Mouse (Mus musculus) frontal cortex, postnatal 10 days (tissue): ENCODE measurements at regions not wholly inside any gene's neighbourhood (a gene's known extent, or its start where the extent isn't known, plus 50 kb on each side); places are given as distances from the start of the nearest gene placed in this dataset.

Source experiments
- DNase-seq, 2 experiments: peaks; one replicate each; pipeline ENCODE4 v3.0.0; 2022; ENCODE audit warnings: low spot score in 2 of 2, mixed read lengths in 1 of 2

DNA sequence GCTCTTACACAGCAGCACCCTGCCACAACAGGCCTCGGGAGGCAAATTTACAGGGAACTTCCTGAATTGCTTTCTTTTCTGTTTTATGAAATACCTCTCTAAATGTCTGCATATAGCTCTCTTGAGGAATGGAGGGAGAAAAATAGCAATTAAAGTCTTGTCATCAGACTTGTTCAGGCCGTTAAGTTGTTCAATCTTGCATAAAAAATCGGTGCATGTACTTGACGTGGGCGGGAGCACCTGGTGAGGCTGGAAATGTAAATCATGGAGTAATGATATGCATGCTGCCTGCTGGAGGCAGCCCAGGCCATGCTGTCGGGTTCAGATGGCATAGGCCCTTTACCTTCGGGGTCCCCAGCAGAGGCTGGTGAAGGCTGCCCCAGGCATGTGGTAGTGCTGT lies 153.6 kb upstream of the A530016L24Rik start:
- no peak for DNase-seq

DNA sequence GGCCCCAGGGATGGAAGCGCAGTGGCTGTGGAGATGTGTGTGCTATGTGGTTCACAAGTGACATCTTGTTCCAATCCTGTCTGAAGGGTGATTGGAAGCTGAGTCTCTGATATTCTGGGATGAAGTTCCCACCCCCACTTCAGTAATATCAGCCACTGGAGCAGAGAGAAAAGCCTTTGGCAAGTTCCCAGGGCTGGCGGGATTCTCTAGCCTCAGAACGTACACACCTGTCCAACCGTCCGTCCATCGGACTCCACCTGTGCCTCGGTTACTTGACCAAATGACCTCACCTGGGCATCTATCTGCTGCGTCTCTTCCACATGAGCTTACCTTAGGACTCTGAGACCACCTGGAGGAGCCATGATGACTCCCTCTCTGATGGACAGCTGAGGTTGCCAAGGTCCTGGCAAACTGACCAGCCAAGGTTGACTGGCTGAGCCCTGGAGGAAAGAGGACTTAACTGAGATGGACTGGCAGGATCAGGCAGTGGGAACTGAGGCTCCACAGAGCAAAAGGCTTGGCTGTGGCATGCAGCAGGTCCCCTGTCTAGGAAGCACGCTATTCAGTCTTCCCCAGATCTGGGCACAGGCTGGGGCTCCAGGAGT lies 152.5 kb upstream of the A530016L24Rik start:
- no peak for DNase-seq

DNA sequence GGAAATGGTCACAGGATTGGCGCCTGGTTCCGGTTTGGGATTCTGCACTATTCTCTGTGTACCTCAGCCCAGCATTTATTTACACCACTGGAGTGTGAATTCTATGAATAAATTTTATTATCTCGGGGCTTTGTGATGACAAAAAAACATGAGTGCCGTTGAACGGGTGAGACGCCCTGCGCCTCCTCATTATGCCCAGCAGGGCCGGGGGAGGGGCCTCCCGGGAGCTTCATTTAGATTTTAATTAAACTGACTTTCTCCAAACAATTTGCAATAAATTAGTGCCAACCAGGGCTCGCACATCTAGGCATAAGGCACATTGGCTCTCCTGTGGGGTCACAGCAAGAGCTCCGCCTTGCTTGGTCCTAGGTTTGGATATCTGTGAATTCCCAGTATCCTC lies 151.8 kb upstream of the A530016L24Rik start:
- DNase-seq = no peak

DNA sequence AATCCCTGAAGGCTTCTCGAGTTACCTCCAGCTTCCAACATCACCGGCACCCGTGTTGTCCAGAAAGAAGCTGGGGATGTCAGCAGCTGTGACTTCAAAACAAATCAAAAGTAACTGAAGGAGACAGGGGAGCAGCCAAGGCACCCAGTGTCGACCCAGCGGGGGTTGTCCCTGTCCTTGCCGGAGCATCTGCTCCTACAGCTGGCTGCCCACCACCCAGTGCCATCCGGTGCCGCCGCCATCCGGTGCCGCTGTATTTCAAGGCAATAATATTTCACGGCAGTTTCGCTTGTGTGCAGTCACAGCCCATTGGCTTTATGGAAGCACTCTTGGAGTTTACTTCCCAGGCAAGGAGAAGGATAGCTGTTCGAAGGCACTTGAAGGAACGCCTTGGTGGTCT lies 150.3 kb upstream of the A530016L24Rik start:
- DNase-seq = no peak

DNA sequence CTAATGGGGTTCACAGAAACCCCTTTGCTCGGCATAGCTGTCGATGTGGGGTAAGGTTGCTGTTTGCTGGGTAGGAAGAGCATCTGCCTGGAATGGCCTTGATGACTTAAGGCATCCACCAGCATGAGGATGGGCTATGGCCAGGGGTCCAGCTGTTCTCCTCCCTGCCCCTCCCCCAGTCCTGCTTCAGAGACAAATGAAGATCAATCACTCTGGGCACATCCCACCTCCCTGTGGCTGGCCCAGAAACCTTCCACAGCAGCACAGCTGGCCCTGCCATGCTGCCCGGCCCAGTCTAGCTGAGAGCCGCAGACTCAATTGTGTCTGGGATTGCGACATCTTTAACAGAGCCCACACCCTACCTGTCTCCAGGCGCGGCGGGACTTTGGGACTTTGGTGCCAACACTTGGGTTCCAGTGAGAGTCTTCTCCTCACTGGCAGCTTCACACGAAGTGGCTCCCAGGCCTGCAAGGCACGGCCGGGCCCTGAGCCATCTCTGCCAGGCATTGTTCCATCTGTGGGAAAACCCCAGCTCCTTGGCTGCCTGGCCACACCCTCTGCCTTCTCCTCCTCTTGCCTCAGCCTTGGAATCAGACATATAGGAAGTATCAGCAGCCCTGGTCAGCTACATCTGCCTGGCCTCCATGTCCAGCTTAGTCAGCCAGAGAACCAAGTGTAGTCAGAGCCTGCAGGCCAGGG lies 149.6 kb upstream of the A530016L24Rik start:
- no peak for DNase-seq

DNA sequence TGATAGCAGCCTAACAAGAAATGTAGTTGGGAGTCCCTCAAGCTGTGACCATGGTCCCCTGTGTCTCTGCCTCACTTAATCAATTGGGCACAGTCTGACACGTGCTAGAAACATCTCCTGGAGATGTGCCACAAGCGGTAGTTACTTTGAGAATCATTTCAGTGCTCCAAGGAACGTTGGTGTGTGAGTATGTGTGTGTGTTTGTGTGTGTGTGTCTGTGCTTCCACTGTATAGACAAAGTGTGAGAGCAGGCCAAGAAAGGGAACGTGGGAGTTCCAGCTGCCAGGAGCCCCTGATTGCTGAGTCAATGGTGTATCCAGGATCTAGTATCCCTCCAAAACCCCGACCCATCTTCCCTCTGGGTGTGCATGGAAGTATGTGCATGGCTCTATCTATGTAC lies 149.0 kb upstream of the A530016L24Rik start:
- no peak for DNase-seq

DNA sequence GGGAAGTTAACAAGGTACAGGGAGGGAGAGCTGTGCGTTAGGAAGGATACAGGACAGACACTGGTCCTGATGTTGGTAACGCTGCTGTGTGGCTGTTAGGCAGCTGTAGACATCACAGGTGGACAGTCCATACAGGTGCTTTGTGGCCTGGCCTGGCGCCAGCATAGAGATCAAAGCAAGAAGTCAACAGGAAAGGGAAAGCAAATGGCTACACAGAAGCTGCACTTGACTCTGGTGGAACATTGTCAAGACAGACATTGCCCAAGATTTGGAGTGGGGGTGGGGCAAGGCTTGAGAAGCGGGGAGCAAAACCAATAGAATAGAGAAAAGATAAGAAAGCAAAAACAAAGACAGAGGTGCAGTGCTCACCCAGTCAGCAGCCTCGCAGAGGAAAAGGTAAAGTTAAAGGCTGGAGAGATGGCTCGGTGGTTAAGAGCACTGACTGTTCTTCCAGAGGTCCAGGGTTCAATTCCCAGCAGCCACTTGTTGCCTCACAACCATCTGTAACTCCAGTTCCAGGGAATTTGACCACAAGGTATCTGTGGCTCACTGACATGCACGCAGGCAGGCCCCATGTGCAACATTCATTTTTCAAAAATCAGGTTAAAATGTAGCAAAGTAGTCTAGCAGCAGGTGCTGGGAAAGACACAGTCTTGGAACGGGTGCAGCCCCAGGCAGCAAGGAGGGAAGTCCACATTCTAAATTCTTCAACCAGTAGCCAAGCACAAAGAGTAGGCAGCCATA lies 147.3 kb upstream of the A530016L24Rik start:
- no peak for DNase-seq

DNA sequence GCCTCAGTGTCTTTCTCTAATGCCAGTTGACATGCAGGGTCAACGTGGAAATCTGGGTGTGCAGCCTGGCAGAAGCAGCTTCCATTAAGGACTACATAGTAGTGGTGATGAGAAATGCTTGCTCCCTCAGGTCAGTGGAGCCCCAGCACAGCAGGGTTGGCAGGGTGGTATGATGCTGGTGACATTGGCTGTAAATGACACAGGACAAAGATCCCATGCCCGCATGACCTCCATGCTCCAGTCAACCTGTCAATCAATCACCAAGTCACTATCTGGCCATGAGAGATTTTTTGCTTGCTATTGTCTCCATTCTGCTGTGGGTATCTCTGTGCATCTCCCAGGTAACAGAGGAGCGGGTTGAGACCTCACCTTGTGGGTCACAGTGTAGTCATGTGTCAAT lies 146.2 kb upstream of the A530016L24Rik start:
- no peak for DNase-seq

DNA sequence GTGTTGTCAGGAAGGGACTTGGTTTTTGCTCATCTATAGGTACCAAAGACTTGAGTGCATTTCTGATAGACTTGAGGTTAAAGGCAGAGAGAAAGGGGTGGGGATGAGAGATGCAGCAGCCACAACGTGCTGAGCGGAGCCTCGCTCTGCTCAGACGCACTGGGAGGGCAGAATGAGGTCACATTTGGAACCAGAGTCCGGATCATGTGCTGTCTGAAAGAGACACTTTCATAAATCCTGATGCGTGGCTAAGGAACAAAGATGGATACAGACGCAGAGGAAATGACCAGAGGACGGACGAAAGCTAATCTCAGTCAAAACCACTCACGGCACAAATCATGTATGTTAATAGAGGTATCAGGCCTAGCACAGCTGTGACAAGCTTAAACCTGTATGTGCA lies 145.0 kb upstream of the A530016L24Rik start:
- no peak for DNase-seq

DNA sequence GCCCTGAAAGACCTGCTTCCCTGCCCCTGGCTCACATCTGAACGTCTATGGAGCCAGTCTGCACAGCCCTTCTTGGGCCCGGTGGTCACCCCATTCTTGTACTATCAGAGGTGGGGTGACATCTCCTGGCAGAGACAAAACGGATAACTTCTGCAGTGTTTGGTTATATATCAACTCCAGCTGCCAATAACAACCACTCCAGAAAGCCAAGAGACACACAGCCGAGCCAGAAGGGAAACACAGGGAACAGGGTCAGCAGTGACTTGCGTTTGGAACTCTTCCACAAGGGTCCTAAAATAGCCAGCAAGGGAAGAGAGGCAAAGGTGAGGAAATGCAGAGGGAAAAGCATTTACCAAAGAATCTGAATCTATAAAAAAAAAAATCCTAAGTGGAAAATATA lies 143.5 kb upstream of the A530016L24Rik start:
- DNase-seq = no peak

DNA sequence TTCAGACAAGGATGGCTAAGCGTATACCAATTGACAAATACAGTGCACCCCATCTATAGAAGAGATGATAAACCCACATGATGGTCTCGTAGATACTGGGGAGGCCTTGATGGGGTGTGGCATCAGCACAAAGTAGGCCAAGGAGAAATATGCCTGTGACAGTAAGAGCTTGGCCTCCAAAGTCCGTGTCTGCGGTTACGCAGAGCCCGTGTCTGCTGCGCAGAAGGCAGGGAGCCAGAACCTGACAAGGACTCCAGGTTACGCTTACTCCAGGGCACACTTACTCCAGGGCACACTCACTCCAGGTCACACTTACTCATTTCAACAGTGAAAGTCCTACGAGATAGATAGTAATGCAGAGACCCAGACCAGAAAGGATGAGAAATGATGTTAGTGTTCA lies 141.1 kb upstream of the A530016L24Rik start:
- DNase-seq = no peak

DNA sequence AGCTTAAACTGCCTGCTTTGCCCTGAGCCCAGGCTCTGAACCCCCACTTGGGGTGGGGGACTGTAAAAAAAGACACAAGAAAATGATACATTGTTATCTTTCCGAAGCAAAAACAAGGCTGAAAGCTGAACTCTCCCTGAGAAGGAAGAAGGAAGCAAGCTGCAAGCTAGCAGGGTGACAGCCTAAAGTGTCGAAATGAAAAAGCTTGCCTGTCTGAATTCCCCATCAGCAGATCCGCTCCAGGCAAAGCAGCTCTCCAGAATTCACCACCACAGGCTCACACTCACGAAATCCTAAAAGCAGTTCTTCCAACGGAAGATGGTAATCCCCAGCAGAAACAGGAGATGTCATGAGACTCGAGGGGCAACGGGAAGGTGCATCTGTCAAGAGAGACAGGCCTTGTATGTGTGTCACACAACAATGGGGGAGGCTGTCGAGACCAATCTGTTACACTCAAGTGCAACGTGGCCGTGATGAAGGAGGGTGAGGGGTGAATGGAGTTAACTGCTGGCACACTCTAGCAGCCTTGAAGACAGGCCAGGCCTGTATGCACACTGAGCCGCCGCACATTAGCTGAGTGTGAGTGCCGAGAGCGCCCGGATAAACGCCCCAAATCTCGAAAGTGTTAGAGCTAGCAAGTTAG lies 139.5 kb upstream of the A530016L24Rik start:
- DNase-seq = no peak

DNA sequence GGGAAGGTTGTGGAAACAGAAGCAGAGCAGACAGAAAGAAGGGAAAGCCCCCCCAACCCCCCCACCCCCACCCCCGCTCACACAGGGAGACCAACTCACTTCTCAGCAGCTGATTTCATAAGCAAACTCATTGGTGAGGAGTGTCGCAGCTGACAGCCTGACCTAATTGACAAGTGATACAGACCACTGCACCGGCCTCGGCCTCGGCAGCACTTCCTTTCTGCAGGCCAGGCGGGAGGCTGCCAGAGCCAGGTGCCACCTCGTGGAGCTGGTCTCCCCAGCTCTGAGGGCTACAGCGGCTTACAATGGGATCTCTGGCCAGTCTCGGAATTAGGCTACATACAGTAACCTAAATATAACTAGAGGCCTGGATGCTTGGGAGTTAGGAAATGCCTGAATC lies 138.5 kb upstream of the A530016L24Rik start:
- DNase-seq = no peak

DNA sequence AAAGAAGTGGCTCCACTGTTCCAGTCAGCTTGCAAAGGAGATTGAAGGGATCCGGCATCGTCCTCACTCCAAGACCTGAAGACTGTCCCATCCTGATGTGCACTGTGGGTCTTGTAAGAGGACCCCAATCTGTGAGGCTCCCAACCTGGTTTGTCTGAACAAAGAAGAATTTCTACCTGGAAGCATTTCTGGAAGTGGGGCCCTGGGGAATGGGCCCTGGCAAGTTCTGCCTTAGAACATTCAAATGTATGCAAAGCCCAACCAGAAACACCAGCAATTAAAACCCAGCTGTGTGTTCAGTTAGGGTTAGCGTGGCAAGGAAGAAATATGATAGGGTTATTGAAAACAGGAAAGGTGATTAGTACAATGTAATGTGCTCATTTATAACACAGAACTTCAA lies 125.9 kb upstream of the A530016L24Rik start:
- DNase-seq = no peak

DNA sequence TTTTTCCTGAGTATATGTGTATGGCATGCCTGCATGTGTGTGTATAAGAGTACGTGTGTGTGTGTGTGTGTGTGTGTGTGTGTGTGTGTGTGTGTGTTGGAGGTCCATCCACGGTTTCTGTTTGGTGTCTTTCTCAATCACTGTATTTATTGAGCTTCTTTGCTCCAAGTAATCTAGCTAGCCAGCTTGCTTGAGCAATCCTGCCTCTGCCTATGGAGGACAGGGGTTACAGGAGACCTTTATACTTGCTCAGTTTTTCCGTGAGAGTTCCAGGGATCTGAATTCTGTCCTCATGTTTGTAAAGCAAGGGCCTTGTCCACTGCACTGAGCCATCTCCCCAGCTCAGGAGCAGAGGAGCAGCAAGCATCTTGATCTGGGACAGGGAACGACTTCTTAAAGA lies 122.0 kb upstream of the A530016L24Rik start:
- no peak for DNase-seq

DNA sequence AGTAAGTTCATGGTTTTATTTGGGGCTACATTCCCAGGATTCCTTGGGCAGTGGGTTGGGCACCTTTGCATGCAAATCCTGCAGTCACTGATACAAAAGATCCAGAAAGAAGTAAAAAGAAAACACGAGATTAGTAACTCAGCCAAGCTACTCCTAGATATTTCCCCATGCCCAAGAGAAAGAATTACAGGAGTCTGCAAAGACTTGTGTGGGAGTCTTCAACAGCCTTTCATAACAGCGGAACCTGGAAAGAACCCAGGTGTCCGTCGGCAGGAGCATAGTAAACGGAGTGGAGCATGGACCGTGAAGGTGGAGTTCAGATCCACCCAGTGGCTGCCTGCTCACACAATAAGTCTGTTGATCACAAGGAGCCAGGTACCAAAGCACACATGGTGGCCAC lies 121.1 kb upstream of the A530016L24Rik start:
- no peak for DNase-seq

DNA sequence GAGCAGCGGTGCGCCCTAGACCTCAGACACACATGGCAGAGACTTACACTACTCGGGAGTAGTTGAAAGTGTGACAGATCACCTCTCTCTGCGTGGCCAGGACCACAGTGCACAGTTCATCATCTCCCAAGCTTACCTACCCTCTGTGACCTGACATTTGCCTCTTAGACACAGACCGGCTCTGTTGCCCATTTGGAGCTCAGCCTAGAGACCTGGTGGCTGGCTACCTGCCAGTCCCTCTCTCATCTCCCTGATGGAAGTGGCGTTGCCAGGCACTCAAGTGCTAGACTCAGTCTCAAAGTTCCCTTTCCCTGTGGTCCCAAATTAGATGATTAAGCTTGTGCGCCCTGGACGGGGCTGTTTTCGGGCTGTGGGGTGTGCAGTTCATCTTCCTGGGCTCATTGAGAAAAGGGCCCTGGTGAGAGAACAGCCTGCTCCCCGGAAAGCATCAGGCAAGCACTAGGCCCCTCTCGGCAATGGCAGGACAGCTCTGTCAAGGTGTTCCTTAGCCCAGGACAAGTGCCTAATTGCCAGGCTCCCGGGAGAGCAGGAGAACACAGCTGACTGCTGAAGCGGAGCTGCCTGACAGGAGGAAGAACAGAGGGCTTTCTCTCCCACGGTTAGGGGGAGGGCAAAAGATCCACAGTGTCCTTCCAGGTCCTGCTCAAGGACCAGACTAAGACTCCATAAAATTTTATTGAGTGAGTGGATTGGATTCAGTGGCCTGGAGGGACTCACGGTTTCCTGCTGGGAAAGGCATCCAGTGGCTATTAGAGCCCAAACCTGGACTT lies 119.5 kb upstream of the A530016L24Rik start:
- DNase-seq = no peak

DNA sequence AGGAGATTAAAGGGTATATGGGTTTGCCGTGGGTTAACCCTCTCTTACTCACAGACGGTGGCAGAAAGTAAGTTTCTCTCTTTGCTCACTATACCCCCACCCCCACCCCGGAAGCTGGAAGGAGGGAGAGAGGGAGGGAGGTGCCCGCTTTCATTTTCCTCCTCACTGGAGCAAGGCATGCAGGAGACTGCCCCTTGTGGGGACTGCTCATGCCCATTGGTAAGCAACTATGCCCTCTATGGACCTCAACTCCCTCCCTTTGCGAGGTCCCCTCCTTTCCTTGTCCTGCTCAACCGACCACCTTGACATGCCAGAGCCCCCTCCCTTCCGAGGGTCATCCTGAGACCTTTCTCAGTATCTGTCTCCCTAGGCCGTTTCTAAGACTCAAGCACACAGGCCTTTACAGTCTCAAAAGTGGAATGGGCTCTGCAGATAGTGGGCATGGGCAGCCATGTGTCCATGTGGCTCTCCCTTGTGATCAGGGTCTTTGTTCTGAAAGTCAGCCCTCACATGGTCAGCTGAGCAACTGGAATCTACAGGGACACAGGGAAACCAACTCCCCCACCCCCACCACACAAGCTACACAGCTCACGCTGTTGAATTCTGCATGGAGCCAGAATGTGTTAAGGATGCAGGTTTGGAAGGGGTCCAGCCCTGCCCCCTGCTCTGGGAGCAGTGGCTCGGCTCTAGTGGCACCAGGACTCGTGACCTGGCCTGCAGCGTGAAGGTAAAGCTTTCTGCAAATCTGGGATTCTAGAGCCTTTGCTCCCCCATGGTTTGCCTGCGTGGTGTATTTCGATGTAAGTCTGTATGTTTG lies 116.8 kb upstream of the A530016L24Rik start:
- DNase-seq = no peak

DNA sequence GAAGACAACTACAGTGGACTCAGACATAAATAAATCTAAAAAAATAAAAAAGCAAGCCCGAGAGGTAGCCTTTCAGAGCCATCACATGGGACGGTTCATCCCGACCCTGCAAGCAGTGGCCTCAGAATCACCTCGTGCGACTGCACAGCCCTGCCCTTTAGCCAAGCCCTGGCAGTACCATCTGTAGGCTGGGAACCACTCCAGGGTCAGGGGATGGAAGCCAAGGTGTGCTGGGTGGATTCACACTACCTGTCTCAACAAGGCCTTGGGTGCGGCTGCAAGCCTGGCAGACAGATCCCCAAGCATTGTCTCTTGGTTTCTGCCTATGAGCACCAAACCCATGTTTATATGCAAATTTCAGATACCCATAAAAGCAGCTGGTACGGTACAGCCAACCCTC lies 115.3 kb upstream of the A530016L24Rik start:
- DNase-seq = no peak

DNA sequence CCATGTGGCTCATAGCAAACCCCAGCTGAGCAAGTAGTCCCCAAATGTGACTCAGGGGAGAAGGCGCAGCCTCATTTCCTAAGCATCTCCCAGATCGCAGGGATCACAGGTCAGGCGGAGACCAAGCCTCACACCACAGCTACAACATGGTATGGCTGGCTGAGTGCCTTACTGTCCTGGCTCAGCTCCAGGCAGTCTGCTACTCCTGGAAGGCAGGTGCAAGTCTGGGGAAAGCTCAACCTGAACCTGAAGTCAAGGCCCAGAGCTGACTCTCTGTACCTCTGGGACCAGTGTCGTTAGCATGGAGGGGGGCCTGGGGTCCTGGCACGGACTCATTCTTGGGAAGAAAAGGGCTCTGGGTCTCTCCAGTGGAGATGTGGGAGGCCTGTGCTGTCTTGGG lies 113.0 kb upstream of the A530016L24Rik start:
- DNase-seq = no peak

DNA sequence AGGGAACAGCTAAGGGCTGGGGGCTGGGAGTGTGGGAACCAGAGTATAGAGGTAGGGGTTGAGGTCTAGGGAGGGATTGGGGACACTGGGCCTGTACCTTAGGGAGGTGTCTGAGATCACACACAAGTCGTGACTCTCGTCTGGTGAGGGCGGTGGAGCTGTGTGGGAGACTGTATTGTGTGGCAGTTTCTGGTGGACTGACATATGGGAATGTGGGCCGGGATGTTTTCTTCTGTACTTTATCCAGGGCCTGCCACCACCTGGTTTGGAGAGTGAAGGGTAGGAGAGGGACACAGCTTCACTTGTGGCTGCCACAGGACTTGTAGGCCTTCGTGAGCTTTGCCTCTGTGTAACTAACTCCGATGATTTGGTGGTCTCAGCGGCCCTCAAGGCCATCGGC lies 112.5 kb upstream of the A530016L24Rik start:
- DNase-seq = no peak
